Mouse (Mus musculus) heart, embryonic 11.5 days (tissue): ENCODE results near the gene Prpf6. TPM values are rescaled to one million over a fixed set of nuclear protein-coding genes. Genes with fewer than 3 reads are reported as not detected.

Experiments
- ATAC-seq: fragments of 200-750 bp; cut with Nextera tagmentation; replicated peaks from 2 replicates; pipeline ENCODE4 v1.8.0; 2017; ENCODE audit warnings: moderate library complexity; ENCODE audit not compliant: insufficient number of reproducible peaks, low FRiP score, low TSS enrichment
- H3K27ac ChIP-seq: fragments of 300-500 bp; sonication (generic); 2 replicates; pipeline ENCODE4 v1.5.1; 2014; ENCODE audit warnings: mild to moderate bottlenecking, low read depth, low read length
- H3K27me3 ChIP-seq: fragments of 300-500 bp; sonication (generic); 2 replicates; pipeline ENCODE4 v1.6.1; 2014; ENCODE audit warnings: mild to moderate bottlenecking, low read length, mixed read lengths; ENCODE audit not compliant: control insufficient read depth, insufficient read depth
- H3K36me3 ChIP-seq: fragments of 300-500 bp; sonication (generic); 2 replicates; pipeline ENCODE4 v1.6.1; 2014; ENCODE audit warnings: mild to moderate bottlenecking, low read length, moderate library complexity, mixed read lengths; ENCODE audit not compliant: control insufficient read depth, insufficient read depth
- H3K4me1 ChIP-seq: fragments of 300-500 bp; sonication (generic); 2 replicates; pipeline ENCODE4 v1.6.1; 2014; ENCODE audit warnings: low read length; ENCODE audit not compliant: control insufficient read depth, insufficient read depth
- H3K4me2 ChIP-seq: fragments of 300-500 bp; sonication (generic); 2 replicates; pipeline ENCODE4 v1.6.1; 2014; ENCODE audit warnings: mild to moderate bottlenecking, moderate library complexity
- H3K4me3 ChIP-seq: fragments of 300-500 bp; sonication (generic); 2 replicates; pipeline ENCODE4 v1.5.1; 2014; ENCODE audit warnings: low read depth, low read length
- H3K9ac ChIP-seq: fragments of 300-500 bp; sonication (generic); 2 replicates; pipeline ENCODE4 v1.6.1; 2014; ENCODE audit warnings: mild to moderate bottlenecking, low read depth, low read length, moderate library complexity
- H3K9me3 ChIP-seq: fragments of 300-500 bp; sonication (generic); replicated peaks from 2 replicates; pipeline ENCODE4 v1.6.1; 2016; ENCODE audit warnings: low read length; ENCODE audit not compliant: control insufficient read depth
- WGBS: fragments of 180-500 bp; shearing (Covaris S2); extraction: QIAGEN DNeasy Blood & Tissue Kit; methylation state at CpG from one replicate; pipeline ENCODE4 v1.1.7; 2014; ENCODE audit not compliant: insufficient replicate concordance; 5-methylcytosine and 5-hydroxymethylcytosine counted together
- polyA plus RNA-seq: library from polyadenylated mRNA; unstranded; fragments of >200 nt; fragmentation: Nextera tagmentation; extraction: Ambion mirVana; gene quantifications from 2 replicates; pipeline ENCODE4 v1.2.1, GENCODE M21; 2014

The Prpf6 gene
- polyA plus RNA-seq, 1 experiment from 2014 or later: 45.5 TPM

DNA sequence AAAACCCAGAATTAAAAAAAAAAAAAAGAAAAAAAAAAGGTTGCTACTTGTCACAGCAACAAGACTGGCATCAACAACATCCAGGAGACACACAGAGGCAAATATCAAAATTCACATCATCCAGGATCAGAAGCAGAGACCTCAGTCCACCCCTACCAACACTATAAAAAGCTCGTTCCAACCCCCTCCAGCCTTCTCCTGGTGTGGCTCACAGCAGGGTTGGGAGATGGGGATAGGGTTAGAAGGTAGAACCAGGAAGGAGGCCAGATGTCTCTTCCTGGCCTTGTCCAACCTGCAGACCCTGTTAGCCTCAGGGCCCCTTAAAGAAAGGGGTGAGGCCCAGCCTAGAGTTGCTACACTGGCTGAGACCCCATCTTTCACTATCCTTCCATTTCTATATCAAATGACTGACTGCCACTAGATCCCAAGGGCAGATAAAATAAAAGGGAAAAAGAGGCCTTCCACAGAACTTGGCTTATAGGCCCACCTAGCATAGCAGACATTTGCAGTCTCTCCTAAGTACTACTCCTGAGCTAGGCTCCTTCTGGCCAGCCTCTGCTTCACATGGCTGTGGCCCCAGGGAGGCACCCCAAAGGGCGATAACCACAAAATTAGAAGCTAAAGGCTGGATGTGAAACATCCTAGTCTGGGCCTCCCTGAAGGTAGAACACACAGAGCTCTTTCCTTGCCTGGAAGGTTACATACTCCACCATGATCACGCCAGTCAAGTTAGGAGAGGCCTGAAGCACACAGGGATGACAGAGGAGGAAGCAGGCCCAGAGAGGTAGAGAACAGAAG lies 8.0 kb upstream of the Prpf6 start:
- no peak overlapping the region for H3K9ac ChIP-seq
- H3K4me2 ChIP-seq: no peak overlapping the region
- H3K27me3 ChIP-seq: no peaks in the 10 kb centered on the region
- H3K36me3 ChIP-seq: peaks cover 36% of the 10 kb centered on the region
- no peak for ATAC-seq
- WGBS: 84% methylated on average over 3 of the region's 3 CpGs
- peaks cover 19% of the 10 kb centered on the region for H3K4me1 ChIP-seq
- no peak overlapping the region for H3K4me3 ChIP-seq
- H3K9me3 ChIP-seq: no peaks in the 10 kb centered on the region
- H3K27ac ChIP-seq: no peak overlapping the region

DNA sequence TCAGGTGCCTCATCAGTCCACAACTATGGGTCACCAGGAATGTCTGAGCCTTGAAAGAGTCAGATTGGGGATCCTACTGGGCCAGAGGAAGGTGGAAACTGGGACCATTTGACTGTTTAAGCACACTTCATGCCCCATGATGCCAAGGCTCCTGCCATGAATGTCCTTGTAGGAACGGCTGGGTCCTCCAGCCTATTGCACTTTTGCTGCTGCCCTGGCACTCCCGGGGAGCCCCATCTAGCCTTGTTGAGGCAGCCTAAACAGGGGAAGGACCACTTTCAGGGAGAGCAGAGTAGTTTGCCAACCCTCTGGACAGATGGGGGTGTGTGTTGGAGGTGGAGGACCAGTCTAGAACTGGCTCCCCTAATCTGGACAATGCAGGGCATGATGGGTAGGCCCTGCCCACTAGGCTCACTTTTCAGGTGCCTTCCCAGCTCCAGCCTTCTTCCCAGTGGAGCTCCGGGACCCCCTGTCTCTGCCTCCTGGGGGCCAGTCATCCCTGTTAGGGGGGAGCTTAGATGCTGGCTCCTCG lies 7.2 kb upstream of the Prpf6 start, which contains the start of gene Uckl1:
Gene Uckl1, minus strand, starts transcription at position 482 of the 532 bp plus-strand sequence.
- H3K4me1 ChIP-seq: peaks cover 11% of the 10 kb centered on the region
- ATAC-seq: no peak
- H3K27ac ChIP-seq: no peak within 1 kb of the TSS
- peaks cover 42% of the 10 kb centered on the region for H3K36me3 ChIP-seq
- H3K4me2 ChIP-seq: no peak within 1 kb of the TSS
- no peak within 1 kb of the TSS for H3K9ac ChIP-seq
- 85% methylated on average over 4 of the region's 4 CpGs for WGBS
- H3K27me3 ChIP-seq: no peaks in the 10 kb centered on the region
- no peak within 1 kb of the TSS for H3K4me3 ChIP-seq
- H3K9me3 ChIP-seq: no peaks in the 10 kb centered on the region

DNA sequence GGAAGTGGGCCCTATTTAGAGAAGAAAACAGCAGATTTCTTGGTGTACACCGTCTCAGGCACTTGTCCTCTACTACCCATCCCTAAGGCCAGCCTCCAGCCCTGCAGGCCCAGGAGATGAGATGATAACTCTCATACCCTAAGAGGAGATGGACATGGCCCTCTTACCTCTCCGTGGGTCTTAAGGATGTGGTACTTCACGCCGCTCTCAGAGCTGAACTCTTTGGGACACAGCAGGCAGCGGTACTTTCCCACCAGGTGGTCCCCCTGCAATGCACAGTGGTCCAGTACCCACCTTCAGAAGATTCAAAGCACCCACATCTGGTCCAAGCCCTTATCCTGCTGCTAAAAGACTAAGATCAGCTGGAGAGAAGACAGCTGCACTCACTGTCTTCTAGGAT lies 6.2 kb upstream of the Prpf6 start:
- H3K36me3 ChIP-seq: peaks cover 48% of the 10 kb centered on the region
- H3K27ac ChIP-seq: no peak overlapping the region
- no peak overlapping the region for H3K9ac ChIP-seq
- ATAC-seq: no peak
- H3K4me3 ChIP-seq: no peak overlapping the region
- no peaks in the 10 kb centered on the region for H3K9me3 ChIP-seq
- H3K27me3 ChIP-seq: no peaks in the 10 kb centered on the region
- 86% methylated on average over 5 of the region's 5 CpGs for WGBS
- H3K4me1 ChIP-seq: peaks cover 3% of the 10 kb centered on the region; the same call in 1 of the 2 replicates
- H3K4me2 ChIP-seq: no peak overlapping the region

DNA sequence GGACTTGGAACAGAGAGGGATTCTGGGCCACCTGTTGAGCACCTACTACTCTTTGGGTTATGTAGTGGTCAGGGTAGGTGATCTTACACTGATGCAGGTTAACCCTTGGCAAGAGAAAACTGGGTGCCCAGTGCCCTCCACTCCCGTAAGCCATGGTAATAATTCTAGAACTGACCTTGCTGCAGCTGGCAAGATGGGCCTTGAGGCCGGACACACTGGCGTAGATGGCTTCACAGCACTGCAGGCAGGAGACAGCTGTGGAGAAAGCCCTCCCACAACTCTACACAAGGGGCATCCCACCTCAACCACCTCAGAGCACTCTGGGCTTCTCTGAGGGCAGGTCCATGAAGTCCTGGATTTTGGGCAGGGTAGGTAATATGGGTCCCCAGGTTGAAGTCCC lies 5.5 kb upstream of the Prpf6 start:
- Histone ChIP-seq H3K9ac (no peak overlapping the region), H3K27ac (no peak overlapping the region), H3K9me3 (no peaks in the 10 kb centered on the region), H3K36me3 (peaks cover 48% of the 10 kb centered on the region), H3K4me1 (peaks cover 2% of the 10 kb centered on the region; the same call in 1 of the 2 replicates), H3K27me3 (no peaks in the 10 kb centered on the region), H3K4me3 (no peak overlapping the region), H3K4me2 (no peak overlapping the region)
- ATAC-seq: no peak
- WGBS: 96% methylated on average over 3 of the region's 3 CpGs

DNA sequence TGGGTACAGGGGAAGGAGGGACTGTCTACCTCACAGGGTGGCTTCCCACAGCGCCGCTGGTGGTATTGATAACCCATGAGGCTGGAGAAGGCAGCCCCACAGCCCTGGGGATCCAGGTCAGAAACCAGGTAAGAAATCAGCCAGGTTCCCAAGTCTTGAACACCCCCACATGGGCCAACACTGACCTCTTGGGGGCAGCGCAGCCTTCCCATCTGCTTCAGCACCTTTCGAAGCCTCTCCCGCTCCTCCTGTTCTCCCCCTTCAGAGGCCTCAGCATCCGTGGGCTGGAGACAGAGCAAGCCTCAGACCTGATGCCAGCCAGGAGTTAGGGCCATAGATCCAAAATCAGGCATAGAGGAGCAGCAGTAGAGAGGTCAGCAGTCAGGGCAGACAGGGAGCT lies 3.9 kb upstream of the Prpf6 start:
- Histone ChIP-seq H3K27ac (no peak overlapping the region), H3K9me3 (no peaks in the 10 kb centered on the region), H3K27me3 (no peaks in the 10 kb centered on the region), H3K4me3 (no peak overlapping the region), H3K4me1 (peaks cover 10% of the 10 kb centered on the region), H3K36me3 (peaks cover 48% of the 10 kb centered on the region), H3K9ac (no peak overlapping the region), H3K4me2 (no peak overlapping the region)
- 72% methylated on average over 6 of the region's 6 CpGs for WGBS
- ATAC-seq: no peak

DNA sequence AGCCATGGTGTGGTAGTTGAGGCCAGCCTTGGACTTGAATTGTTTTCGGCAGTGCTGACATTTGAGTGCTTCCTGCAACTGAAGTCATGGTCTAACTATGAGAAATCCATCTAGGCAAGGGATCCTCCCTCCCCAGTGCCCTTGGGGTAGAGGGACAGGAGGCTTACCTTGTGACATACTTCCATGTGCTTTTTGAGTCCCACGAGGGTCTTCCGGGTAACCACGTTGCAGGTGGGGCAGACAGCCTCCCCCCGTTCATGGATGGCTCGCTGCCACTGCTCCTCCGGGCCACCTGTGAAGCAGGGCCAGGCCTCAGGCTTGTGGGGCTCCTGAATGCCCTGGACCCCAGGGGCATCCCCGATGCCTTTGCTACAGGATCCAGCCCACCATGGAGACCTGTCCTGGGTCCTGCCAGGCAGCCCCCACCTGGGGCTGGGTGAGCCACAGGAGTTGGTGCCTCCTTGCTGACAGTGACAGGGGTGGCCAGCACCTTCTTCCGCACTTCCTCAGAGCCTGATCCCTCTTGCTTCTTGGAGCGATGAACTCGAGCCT lies 3.4 kb upstream of the Prpf6 start:
- Histone ChIP-seq H3K4me3 (no peak overlapping the region), H3K27me3 (no peaks in the 10 kb centered on the region), H3K9me3 (no peaks in the 10 kb centered on the region), H3K4me1 (peaks cover 13% of the 10 kb centered on the region), H3K4me2 (no peak overlapping the region), H3K36me3 (peaks cover 48% of the 10 kb centered on the region), H3K9ac (no peak overlapping the region), H3K27ac (no peak overlapping the region)
- WGBS: 88% methylated on average over 11 of the region's 11 CpGs
- no peak for ATAC-seq

DNA sequence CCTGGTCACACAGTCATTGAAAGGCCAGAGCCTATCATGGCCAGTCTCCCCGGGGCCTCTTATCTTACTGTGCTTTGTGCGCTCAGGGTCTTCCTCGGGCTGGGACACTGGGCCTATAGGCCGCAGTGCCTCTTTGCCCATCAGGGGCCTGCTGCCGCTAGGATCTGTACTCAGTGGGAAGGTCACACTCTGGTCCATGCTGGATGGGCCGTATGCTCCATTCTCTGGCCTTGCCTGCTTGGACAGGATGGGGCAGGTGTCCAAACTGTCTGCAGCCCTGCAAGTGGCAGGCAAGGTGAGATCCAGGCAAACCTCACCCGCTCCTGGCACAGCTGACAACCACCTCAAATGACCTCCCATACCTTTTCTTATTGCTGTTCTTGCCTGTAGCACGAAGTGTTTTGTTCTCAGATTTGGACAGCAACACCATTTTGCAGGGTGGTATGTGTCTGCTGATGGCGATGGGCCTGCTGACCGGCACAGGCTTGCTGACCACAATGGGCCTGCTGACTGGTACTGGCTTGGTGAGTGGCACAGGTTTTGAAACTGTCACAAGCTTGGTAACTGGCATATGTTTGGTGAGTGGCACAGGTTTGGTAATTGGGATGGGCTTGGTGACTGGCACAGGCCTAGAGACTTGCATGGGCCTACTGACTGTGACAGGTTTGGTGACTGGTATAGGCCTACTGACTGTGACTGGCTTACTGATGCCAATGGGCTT lies 2.5 kb upstream of the Prpf6 start:
- Histone ChIP-seq H3K4me3 (no peak overlapping the region), H3K9me3 (no peaks in the 10 kb centered on the region), H3K4me1 (peaks cover 13% of the 10 kb centered on the region), H3K9ac (no peak overlapping the region), H3K36me3 (peaks cover 46% of the 10 kb centered on the region), H3K27ac (no peak overlapping the region), H3K27me3 (no peaks in the 10 kb centered on the region), H3K4me2 (no peak overlapping the region)
- 80% methylated on average over 10 of the region's 10 CpGs for WGBS
- ATAC-seq: no peak

DNA sequence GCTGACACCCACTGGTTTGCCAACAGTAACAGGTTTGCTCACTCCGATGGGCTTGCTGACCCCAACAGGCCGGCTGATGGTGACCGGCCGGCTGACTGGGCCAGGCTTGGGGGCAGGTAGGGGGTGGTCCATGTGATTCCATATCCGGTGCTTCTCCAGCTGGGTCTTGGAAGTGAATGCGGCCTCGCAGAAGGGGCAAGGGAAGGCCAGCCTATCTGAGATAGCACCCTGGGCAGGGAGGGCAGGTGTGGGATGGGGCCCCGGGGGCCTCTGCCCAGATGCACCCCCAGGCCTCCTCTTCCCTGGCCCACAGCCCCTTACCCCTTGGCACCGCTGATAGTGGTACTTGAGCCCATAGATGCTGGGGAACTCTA lies 1.9 kb upstream of the Prpf6 start:
- no peak overlapping the region for H3K9ac ChIP-seq
- H3K4me3 ChIP-seq: no peak overlapping the region
- peaks cover 13% of the 10 kb centered on the region for H3K4me1 ChIP-seq
- no peak overlapping the region for H3K27ac ChIP-seq
- peaks cover 40% of the 10 kb centered on the region for H3K36me3 ChIP-seq
- H3K27me3 ChIP-seq: no peaks in the 10 kb centered on the region
- 92% methylated on average over 9 of the region's 9 CpGs for WGBS
- H3K9me3 ChIP-seq: no peaks in the 10 kb centered on the region
- H3K4me2 ChIP-seq: no peak overlapping the region
- ATAC-seq: no peak
